Mouse (Mus musculus) c-Kit-positive CD71-negative TER-119-negative erythroid progenitor cells, embryonic 14.5 days (primary cell): ENCODE data around the gene Gnpda2.
A peak's percentile ranks its signal among the peaks of the same experiment; 100 is the strongest.

Experiments
- DNase-seq: peaks from one replicate; pipeline ENCODE4 v3.0.0-alpha.2; 2013; ENCODE audit warnings: low read depth

Gene Gnpda2

DNA sequence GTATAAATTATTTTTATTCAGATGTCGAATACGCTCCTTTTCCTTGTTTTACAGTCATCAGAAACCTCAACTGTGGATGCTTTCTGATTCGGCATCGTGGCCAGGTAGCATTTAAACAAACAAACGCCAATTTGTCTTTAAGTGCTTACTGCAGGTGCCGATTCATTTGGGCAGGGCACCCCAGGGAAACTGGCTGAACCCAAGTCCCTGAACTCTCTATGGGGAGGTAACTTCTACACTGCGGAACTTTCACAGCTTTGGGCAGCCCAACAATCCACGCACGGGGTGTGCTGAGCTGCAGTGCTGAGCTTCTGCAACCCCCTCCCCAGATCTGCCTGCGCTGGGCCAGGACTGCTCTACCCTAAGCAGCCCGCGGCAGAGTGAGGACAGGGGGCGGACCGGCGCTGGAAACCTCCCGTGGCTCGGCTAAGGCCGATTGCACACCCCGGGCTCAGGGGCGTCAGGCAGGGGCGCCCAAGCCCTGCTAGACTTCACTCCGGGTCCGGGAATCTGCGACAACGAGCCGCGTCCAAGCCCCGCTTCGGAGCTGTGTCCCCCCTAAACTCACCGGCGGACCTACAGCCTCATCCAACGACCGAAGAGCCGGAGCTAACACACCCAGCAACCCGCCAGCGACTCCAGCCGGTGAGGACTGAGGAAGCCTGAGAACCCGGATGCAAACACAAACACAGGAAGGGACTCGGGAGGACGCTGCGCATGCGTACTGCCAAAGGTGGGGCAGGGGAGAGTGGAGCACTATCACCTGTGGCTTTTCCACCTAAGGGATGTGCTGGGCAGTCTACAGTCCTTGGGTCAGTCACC, at the start of gene Gnpda2:
Gnpda2 (minus strand) TSS at position 701 of the 822 bp plus-strand sequence.
- DNase-seq = peak; percentile 68

DNA sequence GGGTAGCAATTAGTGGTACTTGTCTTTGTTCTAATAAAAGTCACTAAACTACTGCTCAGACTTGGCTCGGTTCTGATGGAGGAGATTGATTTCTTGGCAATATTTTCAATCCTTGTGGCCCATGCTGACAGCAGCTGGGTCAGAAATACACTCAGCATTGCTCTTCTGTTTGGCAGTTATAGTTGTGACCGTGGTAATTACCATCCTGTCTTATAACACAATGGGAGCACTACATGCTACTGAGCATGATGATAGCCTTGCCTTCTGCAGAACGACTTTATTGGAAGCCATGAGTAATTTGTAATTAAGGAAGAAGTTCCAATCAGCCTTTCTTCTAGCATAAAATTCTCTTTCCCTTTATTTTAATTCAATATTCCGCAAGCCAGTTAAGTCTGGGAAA, 42.6 kb upstream of the Gnpda2 start:
- DNase-seq = no peak

DNA sequence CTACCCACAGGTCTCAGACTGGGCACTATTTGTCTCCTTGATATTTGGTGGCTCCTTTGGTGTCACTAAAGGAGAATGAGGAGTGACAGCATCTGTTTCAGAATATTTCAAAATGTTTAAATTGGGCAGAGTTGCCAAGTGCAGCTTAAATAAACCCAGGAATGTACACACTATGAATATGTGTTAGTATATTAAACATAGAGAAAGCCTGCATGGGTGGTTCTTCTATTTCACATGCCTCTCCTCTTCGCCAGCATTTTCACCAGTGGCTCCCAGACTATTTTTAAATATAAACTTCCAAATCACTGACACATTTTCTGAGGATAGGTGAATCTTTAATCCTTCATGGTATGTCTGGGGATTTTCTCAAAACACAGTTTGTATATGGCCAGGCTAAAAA, 28.8 kb upstream of the Gnpda2 start:
- no peak for DNase-seq

DNA sequence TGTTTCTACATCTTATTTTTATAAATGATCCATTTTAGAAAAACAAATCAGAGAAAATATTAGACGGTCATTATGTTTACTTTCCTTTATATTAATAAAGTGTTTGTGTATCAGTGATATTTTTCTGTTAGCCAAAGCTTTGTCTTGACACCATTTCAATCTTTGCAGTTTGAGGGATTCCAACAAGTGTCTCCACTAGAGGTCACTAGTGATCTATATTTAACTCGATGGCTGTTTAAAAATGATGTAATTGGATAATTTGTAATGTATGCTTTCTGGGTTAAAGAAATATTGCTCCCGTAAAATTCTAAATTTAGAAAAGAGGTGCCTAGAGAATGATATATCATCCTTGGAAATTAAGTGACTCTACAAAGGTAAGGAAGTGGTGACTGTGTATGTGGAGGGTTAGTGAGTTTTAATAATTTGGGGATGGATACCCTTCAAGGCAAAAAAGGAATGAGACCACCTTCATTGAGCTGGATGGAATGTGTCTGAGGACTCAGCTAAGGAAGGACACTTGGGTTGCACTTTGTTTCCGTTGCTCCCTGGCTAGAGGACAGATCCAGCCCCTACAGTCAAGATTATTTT, 21.2 kb upstream of the Gnpda2 start:
- peak; percentile 20 for DNase-seq

DNA sequence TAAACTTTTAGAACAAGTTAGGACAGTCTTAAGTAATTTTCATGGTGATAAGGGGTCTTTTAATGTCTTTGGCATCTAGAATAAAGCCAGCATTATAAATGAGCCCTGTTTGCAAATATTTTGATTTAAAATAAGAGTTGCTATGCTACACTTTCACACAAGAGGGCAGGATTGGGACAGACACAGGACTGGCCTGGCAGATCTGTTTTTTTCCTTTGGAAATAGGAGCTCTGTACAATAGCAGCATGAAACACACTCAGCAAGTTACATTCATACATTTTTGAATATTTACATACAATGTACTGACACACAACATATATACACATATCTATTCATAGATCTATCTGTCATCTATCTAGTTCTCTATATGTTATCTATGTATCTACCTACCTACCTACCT, 8.9 kb upstream of the Gnpda2 start:
- DNase-seq = no peak

DNA sequence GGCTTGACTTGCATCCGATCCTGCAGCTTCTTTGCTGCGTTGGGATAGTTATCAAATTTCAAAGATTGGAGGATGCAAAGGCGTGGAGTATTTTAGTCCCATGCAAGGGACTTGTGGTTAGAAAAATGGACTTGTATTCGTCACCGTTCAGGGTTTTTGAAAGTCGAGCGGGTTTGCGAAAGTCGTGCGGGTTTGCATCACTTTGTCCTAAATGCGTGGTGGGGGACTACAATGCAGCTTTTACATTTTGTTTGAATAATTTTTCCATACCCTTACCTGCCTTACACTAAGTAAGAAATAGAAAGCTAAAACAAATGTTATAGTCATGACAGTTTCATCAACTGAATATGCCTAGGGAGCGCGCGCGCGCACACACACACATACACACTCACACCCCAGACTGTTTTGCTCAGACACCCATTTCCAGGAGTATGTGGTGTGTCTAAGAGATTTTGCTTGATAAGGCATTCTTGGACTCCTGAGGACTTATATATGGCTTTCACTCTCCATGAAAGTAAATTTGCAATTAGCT, 34.7 kb downstream of the Gnpda2 start:
- peak; percentile 19 for DNase-seq

DNA sequence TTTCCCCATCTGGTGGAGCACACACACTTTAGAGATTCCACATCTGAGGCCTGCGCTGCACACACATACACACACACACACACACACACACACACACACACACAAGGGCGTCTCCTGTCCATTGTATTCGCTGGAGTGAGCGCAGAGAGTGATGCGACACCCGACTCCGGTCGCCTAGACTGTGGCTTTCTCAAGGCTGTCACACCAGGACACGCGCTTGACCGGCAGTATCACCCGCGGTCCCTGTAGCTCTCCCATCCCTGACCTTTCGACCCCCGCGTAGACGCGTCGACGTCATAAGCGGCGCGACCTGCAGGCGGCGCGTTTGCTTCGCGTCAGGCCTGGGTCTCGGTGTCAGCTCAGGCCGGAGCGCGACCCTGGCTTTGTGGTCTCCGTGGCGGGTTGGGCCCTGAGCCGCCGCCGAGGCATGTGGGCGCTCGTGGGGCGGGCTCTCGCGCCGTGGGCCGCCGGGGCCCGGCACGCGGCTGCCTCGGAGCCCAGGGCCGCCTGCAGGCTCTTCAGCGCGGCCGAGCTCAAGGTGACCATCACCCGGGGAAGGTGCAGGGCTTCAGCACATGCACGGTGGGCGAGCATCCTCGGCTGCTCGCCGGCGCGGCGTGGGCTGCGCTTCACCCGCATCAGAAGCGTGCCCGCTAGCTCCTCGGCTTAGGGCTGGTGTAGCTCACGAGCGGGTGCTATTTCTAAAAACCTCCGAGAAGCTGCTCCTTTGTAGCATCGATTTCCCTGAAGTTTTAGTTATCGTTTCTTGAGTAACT, 35.3 kb downstream of the Gnpda2 start, which contains the start of gene Guf1:
Guf1 (plus strand) TSS at position 296 of the 776 bp plus-strand sequence.
- peak; percentile 78 for DNase-seq

DNA sequence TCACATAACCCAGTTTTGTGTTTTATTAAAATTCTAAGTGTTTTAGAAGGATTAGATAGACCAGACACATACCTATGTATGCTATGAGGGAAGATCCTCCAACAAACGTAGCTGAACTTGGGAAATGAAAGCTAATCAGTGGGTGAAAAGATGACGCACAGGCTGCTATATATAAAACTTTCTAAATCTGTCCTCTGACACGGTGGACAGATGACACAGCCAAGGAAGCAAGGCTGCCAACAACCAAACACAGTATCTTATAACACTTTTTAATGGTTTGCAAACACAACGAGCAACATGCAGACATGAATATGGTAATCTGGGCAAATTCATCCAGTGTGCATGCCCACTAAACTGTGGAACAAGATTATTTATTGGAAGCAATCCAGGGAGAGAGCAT, 49.7 kb downstream of the Gnpda2 start, which contains the start of gene Yipf7:
Yipf7 (minus strand) TSS at position 160 of the 400 bp plus-strand sequence.
- no peak for DNase-seq

DNA sequence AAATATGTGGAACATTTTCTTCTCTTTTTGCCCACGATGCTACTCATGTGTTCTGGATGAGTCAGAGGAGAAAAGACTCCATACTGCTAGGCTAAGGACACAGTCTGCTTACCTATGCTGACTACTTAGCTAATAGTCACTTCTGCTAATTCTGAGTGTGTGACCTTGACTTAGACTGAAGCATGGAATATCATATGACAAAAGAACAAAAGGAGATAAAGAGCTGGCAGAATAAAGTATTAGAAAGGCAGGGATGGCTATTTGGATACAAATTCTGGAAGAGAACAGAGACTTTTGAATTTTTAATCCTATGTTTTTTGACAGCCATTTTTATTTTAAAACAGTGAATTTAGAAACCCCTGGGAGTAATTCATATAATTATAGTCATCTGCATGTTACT, 50.5 kb downstream of the Gnpda2 start:
- no peak for DNase-seq

DNA sequence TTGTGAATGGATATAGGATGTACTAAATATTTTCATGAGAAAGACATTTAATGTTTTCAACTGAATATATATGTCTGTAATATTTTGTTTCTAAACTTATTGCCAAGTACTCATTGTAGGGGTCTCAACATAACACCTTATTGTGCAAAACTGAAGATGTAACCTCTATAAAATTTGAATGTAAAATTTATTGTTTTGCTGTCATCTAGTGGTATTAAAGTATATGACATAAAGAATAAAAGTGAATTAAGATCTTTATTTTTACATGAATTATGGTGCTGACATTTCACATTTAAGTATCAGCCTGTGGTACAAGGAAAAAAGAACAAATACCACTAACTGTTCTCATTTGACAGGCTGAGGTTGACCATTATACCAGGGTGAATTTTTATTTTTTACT, 68.2 kb downstream of the Gnpda2 start:
- DNase-seq = no peak
